Mouse (Mus musculus) CH12.LX (cell line): ENCODE results near the gene Creg1. TPM values are rescaled to one million over a fixed set of nuclear protein-coding genes. Genes with fewer than 3 reads are reported as not detected.

ENCODE experiments used
- DNase-seq: peaks from one replicate; pipeline ENCODE4 v3.0.0-alpha.2; 2013; ENCODE audit errors: extremely low read depth
- H3K27ac ChIP-seq: 2 replicates; pipeline ENCODE4 v1.5.1; 2012; ENCODE audit warnings: low read depth, mild to moderate bottlenecking, control low read depth, moderate library complexity; ENCODE audit not compliant: insufficient read depth
- H3K27me3 ChIP-seq: replicated peaks from 2 replicates; pipeline ENCODE3; 2012; ENCODE audit warnings: inconsistent platforms
- H3K36me3 ChIP-seq, 2 experiments: replicated peaks in 1 of 2; 2 replicates each; pipeline versions ENCODE3 to v1.6.1; 2012; ENCODE audit warnings: inconsistent platforms in 1 of 2, low read length in 1 of 2, mild to moderate bottlenecking in 1 of 2, mixed read lengths in 1 of 2, moderate library complexity in 1 of 2; ENCODE audit not compliant: control insufficient read depth in 1 of 2, insufficient read depth in 1 of 2
- H3K4me1 ChIP-seq, 2 experiments: 2 replicates each; pipeline ENCODE4 v1.6.1; 2012; ENCODE audit warnings: inconsistent platforms in 1 of 2, moderate library complexity in 1 of 2; ENCODE audit not compliant: insufficient read depth in 2 of 2, control insufficient read depth in 1 of 2
- H3K4me2 ChIP-seq: 2 replicates; pipeline ENCODE4 v1.6.1; 2012; ENCODE audit warnings: low read depth, mild to moderate bottlenecking, control low read depth; ENCODE audit not compliant: poor library complexity, insufficient read depth, severe bottlenecking
- H3K4me3 ChIP-seq, 3 experiments: fragments of 150-350 bp in 1 of 3; sonication (generic) in 1 of 3; replicated peaks in 1 of 3; 2 replicates each; pipeline versions ENCODE3 to v1.5.1; 2011 to 2012; ENCODE audit warnings: low read depth in 2 of 3, low read length in 2 of 3, mild to moderate bottlenecking in 2 of 3, moderate library complexity in 2 of 3, control low read depth in 1 of 3, improper control_type of control experiment in 1 of 3, inconsistent platforms in 1 of 3, mixed read lengths in 1 of 3; ENCODE audit not compliant: poor library complexity in 1 of 3
- H3K79me2 ChIP-seq: replicated peaks from 2 replicates; pipeline ENCODE4 v1.6.1; 2012; ENCODE audit warnings: mild to moderate bottlenecking, moderate library complexity; ENCODE audit not compliant: control insufficient read depth, poor library complexity, insufficient read depth, severe bottlenecking; ENCODE audit errors: extremely low read depth
- H3K9ac ChIP-seq: 2 replicates; pipeline ENCODE4 v1.6.1; 2012; ENCODE audit warnings: low read depth, mild to moderate bottlenecking, control low read depth, moderate library complexity; ENCODE audit not compliant: insufficient read depth
- H3K9me3 ChIP-seq: replicated peaks from 2 replicates; pipeline ENCODE3; 2012; ENCODE audit warnings: low read length, inconsistent platforms, mixed read lengths
- CHD2 ChIP-seq: IDR thresholded peaks from 2 replicates; pipeline ENCODE4 v1.6.1; 2011; ENCODE audit warnings: low read length, improper control_type of control experiment
- E2F4 ChIP-seq: IDR thresholded peaks from 2 replicates; pipeline ENCODE4 v1.6.1; 2011; ENCODE audit warnings: low read depth, low read length, improper control_type of control experiment; ENCODE audit not compliant: insufficient replicate concordance
- EP300 ChIP-seq: IDR thresholded peaks from 2 replicates; pipeline ENCODE4 v1.6.1; 2011; ENCODE audit warnings: low read length, improper control_type of control experiment
- JUN ChIP-seq: IDR thresholded peaks from 2 replicates; pipeline ENCODE4 v1.6.1; 2011; ENCODE audit warnings: low read depth, mild to moderate bottlenecking, low read length, improper control_type of control experiment, moderate library complexity; ENCODE audit not compliant: insufficient read depth
- MAX ChIP-seq: IDR thresholded peaks from 2 replicates; pipeline ENCODE4 v1.6.1; 2011; ENCODE audit warnings: low read length, improper control_type of control experiment
- MAZ ChIP-seq: IDR thresholded peaks from 2 replicates; pipeline ENCODE4 v1.6.1; 2012; ENCODE audit warnings: low read depth, mild to moderate bottlenecking, inconsistent platforms, low read length, improper control_type of control experiment, moderate library complexity
- MEF2A ChIP-seq: IDR thresholded peaks from 2 replicates; pipeline ENCODE4 v1.6.1; 2014; ENCODE audit warnings: low read depth, mild to moderate bottlenecking, inconsistent platforms, low read length, improper control_type of control experiment, borderline replicate concordance
- MYC ChIP-seq: IDR thresholded peaks from 2 replicates; pipeline ENCODE4 v1.6.1; 2011; ENCODE audit warnings: low read depth, mild to moderate bottlenecking, improper control_type of control experiment, low read length
- NELFE ChIP-seq: IDR thresholded peaks from 2 replicates; pipeline ENCODE4 v1.6.1; 2011; ENCODE audit warnings: low read depth, low read length, improper control_type of control experiment
- NRF1 ChIP-seq: IDR thresholded peaks from 2 replicates; pipeline ENCODE4 v1.6.1; 2014; ENCODE audit warnings: low read depth, mild to moderate bottlenecking, inconsistent platforms, low read length, improper control_type of control experiment, moderate library complexity
- PAX5 ChIP-seq: IDR thresholded peaks from 2 replicates; pipeline ENCODE4 v1.6.1; 2012; ENCODE audit warnings: low read length, inconsistent platforms, mixed read lengths
- POLR2A ChIP-seq: IDR thresholded peaks from 2 replicates; pipeline ENCODE4 v1.6.1; 2011; ENCODE audit warnings: low read depth, mild to moderate bottlenecking, improper control_type of control experiment, low read length
- RAD21 ChIP-seq: IDR thresholded peaks from 2 replicates; pipeline ENCODE4 v1.6.1; 2011; ENCODE audit warnings: low read depth, mild to moderate bottlenecking, low read length, improper control_type of control experiment, moderate library complexity
- RCOR1 ChIP-seq: conservative IDR thresholded peaks from 2 replicates; pipeline ENCODE4 v1.6.1; 2012; ENCODE audit warnings: low read depth, mild to moderate bottlenecking, inconsistent platforms, low read length, improper control_type of control experiment
- SIN3A ChIP-seq: IDR thresholded peaks from 2 replicates; pipeline ENCODE4 v1.6.1; 2012; ENCODE audit warnings: low read length, improper control_type of control experiment, inconsistent platforms
- TBP ChIP-seq: conservative IDR thresholded peaks from 2 replicates; pipeline ENCODE4 v1.6.1; 2011; ENCODE audit warnings: low read depth, low read length, improper control_type of control experiment
- TCF12 ChIP-seq: IDR thresholded peaks from 2 replicates; pipeline ENCODE4 v1.6.1; 2014; ENCODE audit warnings: low read depth, mild to moderate bottlenecking, inconsistent platforms, low read length, improper control_type of control experiment
- USF1 ChIP-seq: IDR thresholded peaks from 2 replicates; pipeline ENCODE4 v1.6.1; 2014; ENCODE audit warnings: low read depth, mild to moderate bottlenecking, inconsistent platforms, low read length, improper control_type of control experiment
- USF2 ChIP-seq: conservative IDR thresholded peaks from 2 replicates; pipeline ENCODE4 v1.6.1; 2011; ENCODE audit warnings: low read depth, low read length, improper control_type of control experiment
- ZMIZ1 ChIP-seq: IDR thresholded peaks from 2 replicates; pipeline ENCODE4 v1.6.1; 2012; ENCODE audit warnings: low read depth, mild to moderate bottlenecking, inconsistent platforms, low read length, improper control_type of control experiment
- ZNF384 ChIP-seq: IDR thresholded peaks from 2 replicates; pipeline ENCODE4 v1.6.1; 2012; ENCODE audit warnings: low read depth, low read length, improper control_type of control experiment, inconsistent platforms
- dilution Hi-C: fragments of 300-500 bp; cut with MboI; formaldehyde crosslinking; loops from 2 replicates; pipeline ENCODE4 v1.14.3; 2020; ENCODE audit warnings: low sequenced_read_pairs; ENCODE audit not compliant: extremely low pct_unique_long_range_greater_than_20kb, extremely low pct_ligation_motif_present
- in situ Hi-C: fragments of 300-500 bp; cut with MboI; formaldehyde crosslinking; loops from 3 replicates; pipeline ENCODE4 v1.14.3; 2019; ENCODE audit warnings: low sequenced_read_pairs, low pct_ligation_motif_present, low pct_unique_long_range_greater_than_20kb, mixed read lengths
- polyA plus RNA-seq: library from polyadenylated mRNA; unstranded; fragments of >175 nt; gene quantifications from 2 replicates; pipeline ENCODE4 v1.2.1, GENCODE M21; 2012; ENCODE audit warnings: low read depth; ENCODE audit not compliant: insufficient read length
- total RNA-seq, 2 experiments: library from RNA; depleted of rRNA; stranded (reverse); fragments of 300-350 nt in 1 of 2; fragments of >200 nt in 1 of 2; gene quantifications; 2 replicates each; pipeline ENCODE4 v1.2.3; 2012 to 2014

The Creg1 gene
- total and polyA plus RNA-seq, 3 experiments: 22.3 to 44.3 (median 38.2) TPM

- dilution Hi-C loops: no loop called here
- H3K27ac ChIP-seq: no peak overlapping the region
- DNase-seq: no peak
- no peaks in the 10 kb centered on the region for H3K9me3 ChIP-seq
- in situ Hi-C loops: loop anchor here (25.0 kb wide), 1 partner anchor 573 kb away; the partner anchor contains the start of gene Tada1
- no peaks in the 10 kb centered on the region for H3K36me3 ChIP-seq
- TF ChIP-seq RCOR1: no peak
- TF ChIP-seq EP300: no peak
- no peak for TF ChIP-seq MYC
- TF ChIP-seq MEF2A: no peak
- no peak for TF ChIP-seq NRF1
- TF ChIP-seq RAD21: no peak
- TF ChIP-seq MAX: no peak
- TF ChIP-seq JUN: no peak
- no peak for TF ChIP-seq POLR2A
- TF ChIP-seq ZNF384: no peak
- TF ChIP-seq PAX5: no peak
- TF ChIP-seq USF1: no peak
- no peak for TF ChIP-seq TCF12
- TF ChIP-seq USF2: no peak
- peaks cover 0 to 6% of the 10 kb centered on the region in 2 experiments; a peak in 2 of 4 replicates for H3K4me1 ChIP-seq
- no peak overlapping the region for H3K4me2 ChIP-seq
- no peak overlapping the region for H3K4me3 ChIP-seq
- H3K9ac ChIP-seq: no peak overlapping the region
- H3K27me3 ChIP-seq: peaks cover 1% of the 10 kb centered on the region
- H3K79me2 ChIP-seq: no peaks in the 10 kb centered on the region
Measured at GRCm38 (mm10) chr1:165814116-165814515, 50.6 kb downstream of the Creg1 start.

GRCm38 (mm10) chr1:165814521-165815278 is 51.2 kb downstream of the Creg1 start:
- no peak overlapping the region for H3K27ac ChIP-seq
- peaks cover 0 to 6% of the 10 kb centered on the region in 2 experiments; a peak in 2 of 4 replicates for H3K4me1 ChIP-seq
- no peaks in the 10 kb centered on the region for H3K9me3 ChIP-seq
- in situ Hi-C loops: loop anchor here (25.0 kb wide), 1 partner anchor 573 kb away; the partner anchor contains the start of gene Tada1
- H3K36me3 ChIP-seq: no peaks in the 10 kb centered on the region
- dilution Hi-C loops: no loop called here
- no peak overlapping the region; the same call in 1 of the 2 replicates for H3K4me2 ChIP-seq
- H3K9ac ChIP-seq: no peak overlapping the region
- DNase-seq: no peak
- no peak for TF ChIP-seq NELFE
- no peak for TF ChIP-seq TBP
- TF ChIP-seq USF1: no peak
- no peak for TF ChIP-seq ZMIZ1
- TF ChIP-seq SIN3A: no peak
- no peak for TF ChIP-seq CHD2
- no peak for TF ChIP-seq MAZ
- TF ChIP-seq E2F4: no peak
- TF ChIP-seq POLR2A: no peak
- H3K4me3 ChIP-seq: no peak overlapping the region
- H3K79me2 ChIP-seq: no peaks in the 10 kb centered on the region
- H3K27me3 ChIP-seq: peaks cover 1% of the 10 kb centered on the region
